Mouse (Mus musculus) ES-Bruce4 (cell line): ENCODE results near the gene Pcnp. TPM values are rescaled to one million over a fixed set of nuclear protein-coding genes. Genes with fewer than 3 reads are reported as not detected.

Experiments
- H3K27ac ChIP-seq: 2 replicates; pipeline ENCODE4 v1.5.1; 2012; ENCODE audit warnings: low read length, inconsistent platforms; ENCODE audit not compliant: insufficient read depth
- H3K27me3 ChIP-seq: 2 replicates; pipeline ENCODE4 v1.6.1; 2012; ENCODE audit warnings: mild to moderate bottlenecking, low read length, inconsistent platforms; ENCODE audit not compliant: control insufficient read depth, poor library complexity, insufficient read depth, severe bottlenecking
- H3K36me3 ChIP-seq: 2 replicates; pipeline ENCODE4 v1.6.1; 2012; ENCODE audit warnings: inconsistent platforms, mild to moderate bottlenecking, low read length, moderate library complexity; ENCODE audit not compliant: control insufficient read depth, poor library complexity, insufficient read depth, severe bottlenecking
- H3K4me1 ChIP-seq: one replicate; pipeline ENCODE4 v1.8.1; 2011; ENCODE audit warnings: low read length; ENCODE audit not compliant: control insufficient read depth, insufficient read depth
- H3K4me3 ChIP-seq: 2 replicates; pipeline ENCODE4 v1.5.1; 2011; ENCODE audit warnings: low read depth, mild to moderate bottlenecking, low read length
- H3K9ac ChIP-seq: 2 replicates; pipeline ENCODE4 v1.6.1; 2012; ENCODE audit warnings: low read depth, mild to moderate bottlenecking, inconsistent platforms; ENCODE audit not compliant: poor library complexity, severe bottlenecking
- H3K9me3 ChIP-seq: replicated peaks from 2 replicates; pipeline ENCODE4 v1.6.1; 2012; ENCODE audit warnings: mild to moderate bottlenecking, low read length, inconsistent platforms; ENCODE audit not compliant: control insufficient read depth, poor library complexity, insufficient read depth, severe bottlenecking
- CTCF ChIP-seq: IDR thresholded peaks from one replicate; pipeline ENCODE4 v1.8.1; 2011; ENCODE audit warnings: low read depth, low read length
- EP300 ChIP-seq: IDR thresholded peaks from 2 replicates; pipeline ENCODE4 v1.6.1; 2011; ENCODE audit warnings: low read depth, low read length; ENCODE audit not compliant: insufficient read depth
- POLR2A ChIP-seq: IDR thresholded peaks from one replicate; pipeline ENCODE4 v1.8.1; 2011; ENCODE audit warnings: low read length; ENCODE audit not compliant: insufficient read depth
- polyA plus RNA-seq: library from polyadenylated mRNA; stranded (reverse); fragments of >200 nt; gene quantifications from 2 replicates; pipeline ENCODE4 v1.2.4, GENCODE M21; 2011; ENCODE audit warnings: low read depth; ENCODE audit not compliant: missing spikeins, insufficient read depth, insufficient read length

Pcnp gene
- polyA plus RNA-seq, 1 experiment = 256 TPM

DNA sequence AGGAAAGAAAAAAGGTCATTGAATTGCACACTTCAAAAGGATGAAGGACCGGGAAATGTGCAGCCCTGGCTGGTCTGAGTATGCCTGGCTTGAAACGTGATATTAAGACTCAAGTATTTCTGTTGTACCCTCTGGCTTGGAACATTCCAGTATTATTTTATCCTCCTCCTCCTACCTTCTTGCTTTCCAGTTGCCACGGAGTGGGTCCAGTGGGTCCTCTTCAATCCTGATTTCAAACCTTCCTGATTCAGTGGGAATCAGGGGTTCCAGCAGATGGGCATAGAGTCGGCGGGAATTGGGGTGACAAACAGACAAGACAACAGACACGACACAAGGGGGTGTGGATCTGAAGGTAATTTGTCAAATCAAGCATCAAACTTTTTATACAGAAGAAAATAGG, 43.0 kb upstream of the Pcnp start:
- TF ChIP-seq CTCF = no peak
- TF ChIP-seq POLR2A = no peak
- no peak for TF ChIP-seq EP300
- Histone ChIP-seq H3K27ac (no peak overlapping the region), H3K27me3 (no peaks in the 10 kb centered on the region), H3K9ac (no peak overlapping the region), H3K4me3 (no peak overlapping the region), H3K36me3 (no peaks in the 10 kb centered on the region), H3K4me1 (peaks cover 6% of the 10 kb centered on the region), H3K9me3 (no peaks in the 10 kb centered on the region)

DNA sequence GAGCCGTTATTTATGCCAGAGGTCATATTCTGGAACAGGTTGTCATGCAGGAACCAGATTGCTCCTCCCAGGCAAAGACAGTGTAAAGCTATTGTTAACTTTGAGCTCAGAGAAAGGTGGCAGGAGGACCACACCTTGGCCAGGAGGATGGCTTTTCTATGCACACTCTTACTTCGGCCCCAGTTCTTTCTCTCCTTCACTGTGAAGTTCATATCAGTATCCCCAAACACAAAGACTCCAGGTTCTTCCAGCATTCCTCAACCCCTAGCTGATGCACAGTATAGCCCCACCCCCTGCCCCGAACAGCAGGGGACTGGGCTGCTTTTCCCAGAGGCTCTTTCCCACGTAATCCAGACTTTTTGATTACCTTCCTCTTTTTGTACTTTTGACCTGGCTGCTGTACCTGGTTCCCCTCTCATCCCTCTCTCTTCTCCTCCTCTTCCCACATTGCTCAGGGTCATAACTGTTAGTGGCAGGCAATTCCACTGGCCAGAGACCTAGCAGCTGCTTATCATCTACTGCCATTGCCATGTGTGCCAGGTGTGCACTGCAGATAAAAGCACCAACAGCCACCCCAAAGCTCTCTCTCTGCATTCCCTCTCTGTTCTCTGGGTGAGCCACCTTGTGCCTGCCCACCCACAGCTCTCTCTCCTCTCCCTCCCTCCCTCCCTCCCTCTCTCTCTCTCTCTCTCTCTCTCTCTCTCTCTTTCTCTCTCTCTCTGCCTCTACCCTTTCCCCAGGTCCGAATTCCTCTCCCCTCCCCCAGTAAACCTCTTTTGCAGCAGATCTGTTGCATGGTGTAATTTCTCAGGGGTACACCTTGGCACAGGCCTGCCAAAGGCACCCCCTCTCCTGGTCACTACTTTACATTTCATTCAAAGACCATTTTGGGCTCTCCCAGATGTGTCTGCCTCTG, 42.0 kb upstream of the Pcnp start:
- Histone ChIP-seq H3K27ac (no peak overlapping the region), H3K9me3 (no peaks in the 10 kb centered on the region)

DNA sequence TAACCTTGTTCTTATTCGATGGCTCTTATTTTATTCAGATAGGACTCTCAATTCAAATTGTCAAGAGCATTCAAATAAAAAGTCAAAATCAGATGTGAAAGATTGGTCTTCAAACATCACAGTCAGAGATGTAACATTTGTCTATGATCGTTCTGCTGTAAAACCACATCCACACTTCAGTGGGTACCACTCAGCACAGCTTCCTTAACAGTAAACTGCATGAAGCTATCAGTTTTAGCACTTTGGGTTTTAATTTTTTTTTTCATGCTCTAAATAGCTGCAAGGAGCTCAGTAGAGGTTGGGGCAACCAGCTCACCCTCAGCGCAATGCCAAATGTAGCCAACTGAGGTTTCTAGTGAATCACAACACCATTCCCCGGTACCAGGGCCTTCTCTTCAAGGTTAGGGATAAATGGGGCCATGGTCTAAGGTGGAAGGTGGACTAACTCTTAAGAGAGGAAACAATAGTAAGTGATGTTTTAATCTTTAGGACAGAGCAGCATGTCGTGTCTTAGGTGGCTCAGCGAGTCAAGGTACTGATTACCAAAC, 39.1 kb upstream of the Pcnp start:
- H3K4me1 ChIP-seq = peaks cover 2% of the 10 kb centered on the region
- H3K36me3 ChIP-seq = no peaks in the 10 kb centered on the region
- H3K4me3 ChIP-seq = no peak overlapping the region
- H3K27ac ChIP-seq = no peak overlapping the region
- H3K27me3 ChIP-seq = no peaks in the 10 kb centered on the region
- TF ChIP-seq CTCF (no peak), POLR2A (no peak), EP300 (no peak)
- no peaks in the 10 kb centered on the region for H3K9me3 ChIP-seq
- no peak overlapping the region for H3K9ac ChIP-seq

More for the DNA sequence above, 42.0 kb upstream of the Pcnp start:
- TF ChIP-seq CTCF = no peak
- no peak for TF ChIP-seq POLR2A
- TF ChIP-seq EP300 = no peak
- no peak overlapping the region for H3K4me3 ChIP-seq
- H3K4me1 ChIP-seq = peaks cover 6% of the 10 kb centered on the region
- H3K27me3 ChIP-seq = no peaks in the 10 kb centered on the region
- no peak overlapping the region for H3K9ac ChIP-seq
- H3K36me3 ChIP-seq = no peaks in the 10 kb centered on the region

DNA sequence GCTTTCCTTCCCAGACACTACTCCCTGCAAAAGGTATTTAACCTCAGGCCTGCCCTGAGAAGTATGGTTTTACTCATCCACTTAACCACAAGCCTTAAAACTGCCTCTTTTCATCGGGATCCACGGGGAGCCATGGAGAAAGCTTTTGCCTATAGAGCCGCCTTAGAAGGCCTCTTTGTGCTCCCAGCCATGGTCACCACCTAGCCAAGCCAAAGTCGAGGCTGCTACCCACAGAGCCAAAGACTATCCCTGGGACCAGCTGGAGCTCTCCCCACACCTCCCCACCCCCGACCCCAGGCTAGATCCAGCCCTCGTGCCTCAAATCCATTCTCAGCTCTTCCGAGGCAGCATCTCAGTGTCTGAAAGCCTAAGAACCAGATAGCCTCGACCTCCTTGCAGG, 36.6 kb upstream of the Pcnp start:
- no peaks in the 10 kb centered on the region for H3K27me3 ChIP-seq
- no peak overlapping the region for H3K9ac ChIP-seq
- no peaks in the 10 kb centered on the region for H3K36me3 ChIP-seq
- TF ChIP-seq POLR2A (no peak), CTCF (no peak), EP300 (no peak)
- no peaks in the 10 kb centered on the region for H3K4me1 ChIP-seq
- H3K27ac ChIP-seq = no peak overlapping the region
- no peaks in the 10 kb centered on the region for H3K9me3 ChIP-seq
- H3K4me3 ChIP-seq = no peak overlapping the region

DNA sequence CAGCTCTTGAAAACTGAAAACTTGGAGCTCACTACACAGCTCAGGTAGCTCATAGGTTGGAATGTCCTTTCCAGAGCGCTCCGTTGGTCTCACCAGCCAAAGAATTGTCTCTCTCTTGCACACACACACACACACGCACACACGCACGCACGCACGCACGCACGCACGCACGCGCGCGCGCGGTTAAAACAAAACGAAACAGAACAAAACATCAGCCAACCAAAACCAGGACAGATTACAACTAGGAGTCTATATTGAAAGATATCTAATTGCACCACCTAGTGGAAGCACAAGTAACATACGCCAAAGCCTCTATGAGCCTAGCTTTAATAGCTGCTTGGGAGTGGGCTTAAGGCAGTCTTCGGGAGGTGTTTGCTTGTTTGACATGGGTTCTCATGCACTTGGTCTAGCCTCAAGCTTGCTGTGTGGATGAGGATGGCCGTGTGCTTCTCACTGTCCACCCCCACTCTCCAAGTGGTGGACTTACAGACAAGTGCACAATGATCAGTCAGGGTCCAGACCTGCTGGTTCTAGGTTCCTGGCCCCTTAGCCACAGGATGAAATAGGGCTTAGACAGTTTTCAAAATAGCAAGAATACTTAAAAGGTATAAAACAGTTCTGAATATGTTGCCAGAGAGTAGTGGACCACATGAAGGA, 34.9 kb upstream of the Pcnp start:
- Histone ChIP-seq H3K4me1 (no peaks in the 10 kb centered on the region), H3K9me3 (no peaks in the 10 kb centered on the region), H3K4me3 (peak overlapping the region; percentile 77), H3K36me3 (no peaks in the 10 kb centered on the region), H3K9ac (no peak overlapping the region), H3K27ac (no peak overlapping the region), H3K27me3 (no peaks in the 10 kb centered on the region)
- TF ChIP-seq EP300 (no peak), POLR2A (no peak), CTCF (peak; percentile 1)

DNA sequence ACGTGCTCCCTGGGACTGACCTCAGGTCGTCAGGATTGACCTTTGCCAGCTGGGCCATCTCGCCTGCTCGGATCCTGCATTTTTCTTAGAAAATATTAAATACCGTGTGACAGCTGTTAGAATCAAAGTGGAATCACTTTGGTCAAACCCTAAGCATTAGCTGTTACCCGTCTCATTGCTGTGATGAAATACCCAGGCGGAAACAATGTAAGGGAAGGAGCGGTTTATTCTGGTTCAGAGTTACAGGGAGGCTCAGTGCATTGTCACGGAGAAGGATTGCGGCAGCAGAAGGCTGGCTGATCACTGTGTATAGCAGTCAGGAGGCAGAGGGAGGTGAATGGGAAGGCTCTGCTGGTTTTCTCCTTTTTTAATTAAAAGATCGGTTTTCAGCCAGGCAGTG, 33.4 kb upstream of the Pcnp start:
- no peaks in the 10 kb centered on the region for H3K9me3 ChIP-seq
- no peaks in the 10 kb centered on the region for H3K36me3 ChIP-seq
- no peak overlapping the region for H3K27ac ChIP-seq
- no peaks in the 10 kb centered on the region for H3K4me1 ChIP-seq
- no peak overlapping the region for H3K4me3 ChIP-seq
- H3K27me3 ChIP-seq = no peaks in the 10 kb centered on the region
- no peak overlapping the region for H3K9ac ChIP-seq
- no peak for TF ChIP-seq EP300
- TF ChIP-seq CTCF = no peak
- no peak for TF ChIP-seq POLR2A
